Mouse (Mus musculus) adrenal gland, adult 2 months (tissue): ENCODE measurements around the gene Katnbl1. TPM values are rescaled to one million over a fixed set of nuclear protein-coding genes. Genes with fewer than 3 reads are reported as not detected.
"Not testable (repeated sequence)": the region's sequence is repeated elsewhere in the genome, so short reads cannot be mapped to it uniquely, and the experiment has no call there.

Source experiments
- DNase-seq: peaks from one replicate; pipeline ENCODE4 v3.0.0; 2021
- polyA plus RNA-seq: library from polyadenylated mRNA; depleted of rRNA; stranded (reverse); fragments of >200 nt; gene quantifications from 2 replicates; pipeline ENCODE4 v1.2.3, GENCODE M21; 2012
- total RNA-seq, 2 experiments: library from RNA; stranded (reverse); gene quantifications; 2 replicates each; pipeline ENCODE4 v1.2.3; 2021

The Katnbl1 gene
- total and polyA plus RNA-seq, 3 experiments: 0.30 to 10.5 (median 10.4) TPM

DNA sequence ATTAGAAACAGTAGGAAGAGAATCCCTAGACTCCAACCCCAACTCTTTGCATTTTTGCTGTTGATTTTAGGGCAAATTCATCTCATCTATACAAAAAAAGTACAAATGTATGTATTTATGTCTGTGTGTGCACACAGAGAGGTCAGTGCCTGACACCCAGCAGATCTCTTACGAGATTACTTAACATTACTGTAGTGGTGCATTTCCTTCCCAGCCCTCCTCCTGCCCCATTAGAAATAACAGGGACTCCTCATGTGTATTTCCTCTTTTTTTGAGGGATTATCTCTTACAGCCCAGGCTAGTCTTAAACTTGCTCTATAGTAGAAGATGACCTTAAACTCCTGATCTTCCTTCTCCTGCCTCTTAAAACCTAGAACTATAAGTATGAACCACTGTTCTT, 13.7 kb downstream of the Katnbl1 start:
- DNase-seq: no peak

GRCm38 (mm10) chr2:112393958-112394357, 14.9 kb downstream of the Katnbl1 start:
- DNase-seq: no peak

GRCm38 (mm10) chr2:112396649-112397048, 17.6 kb downstream of the Katnbl1 start:
- DNase-seq: no peak

DNA sequence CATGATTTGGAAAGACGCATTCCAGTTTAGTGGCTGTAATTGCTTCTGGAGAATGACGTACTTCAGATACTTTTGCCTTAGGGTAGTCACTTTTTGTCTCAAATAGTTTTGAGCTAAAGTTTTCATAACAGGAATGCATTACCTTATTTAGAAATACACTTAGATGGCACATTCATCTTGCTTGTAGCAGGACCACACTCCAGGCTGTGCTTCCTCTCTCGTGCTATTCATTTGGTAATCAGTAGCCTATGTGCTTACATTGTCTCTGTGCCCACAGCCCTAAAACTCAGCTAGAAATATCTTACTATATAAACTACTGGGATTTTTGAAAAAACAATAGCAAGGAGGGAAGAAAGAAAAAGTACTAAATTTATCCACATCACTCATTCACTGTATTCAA, 28.0 kb downstream of the Katnbl1 start:
- no peak for DNase-seq

- no peak for DNase-seq
These were observed 46.3 kb downstream of the Katnbl1 start for GRCm38 (mm10) chr2:112425308-112425707.

DNA sequence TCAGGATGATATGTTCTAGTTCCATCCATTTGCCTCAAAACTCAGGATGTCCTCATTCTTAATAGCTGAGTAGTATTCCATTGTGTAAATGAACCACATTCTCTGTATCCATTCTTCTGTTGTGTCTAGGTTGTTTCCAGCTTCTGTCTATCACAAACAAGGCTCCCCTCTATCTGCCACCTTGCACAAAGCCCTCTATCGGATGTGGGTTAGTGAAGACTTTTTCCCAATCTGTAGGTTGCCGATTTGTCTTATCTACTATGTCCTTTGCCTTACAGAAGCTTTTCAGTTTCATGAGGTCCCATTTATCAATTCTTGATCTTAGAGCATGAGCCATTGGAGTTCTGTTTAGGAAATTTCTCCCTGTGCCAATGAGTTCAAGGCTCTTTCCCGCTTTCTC, 49.5 kb downstream of the Katnbl1 start:
- DNase-seq: not testable (repeated sequence)

GRCm38 (mm10) chr2:112429665-112430064, 50.7 kb downstream of the Katnbl1 start:
- DNase-seq: no peak

GRCm38 (mm10) chr2:112430403-112430802, 51.4 kb downstream of the Katnbl1 start:
- no peak for DNase-seq

- DNase-seq: no peak
These were observed 53.5 kb downstream of the Katnbl1 start for GRCm38 (mm10) chr2:112432523-112432922.

DNA sequence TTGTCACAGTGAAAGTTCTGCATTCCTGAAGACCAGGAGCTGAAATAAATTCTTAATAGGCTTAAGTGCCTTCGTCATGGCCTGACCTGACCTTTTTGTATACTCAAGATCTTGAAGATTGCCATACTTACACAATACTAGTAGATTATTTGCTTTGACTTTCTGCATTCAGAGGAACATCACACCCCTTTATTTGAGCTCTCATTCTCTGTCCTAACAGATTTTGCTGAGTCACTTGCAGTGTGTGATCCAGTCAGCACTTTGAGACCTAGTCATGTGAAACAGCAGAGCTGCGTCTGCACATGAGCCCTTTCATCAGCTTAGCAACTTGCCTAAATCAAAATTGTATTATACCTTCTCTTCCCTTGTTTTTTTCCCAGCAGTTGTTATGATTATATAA, 54.3 kb downstream of the Katnbl1 start:
- DNase-seq: no peak

- DNase-seq: no peak
These were observed 57.3 kb downstream of the Katnbl1 start for GRCm38 (mm10) chr2:112436292-112436691.

DNA sequence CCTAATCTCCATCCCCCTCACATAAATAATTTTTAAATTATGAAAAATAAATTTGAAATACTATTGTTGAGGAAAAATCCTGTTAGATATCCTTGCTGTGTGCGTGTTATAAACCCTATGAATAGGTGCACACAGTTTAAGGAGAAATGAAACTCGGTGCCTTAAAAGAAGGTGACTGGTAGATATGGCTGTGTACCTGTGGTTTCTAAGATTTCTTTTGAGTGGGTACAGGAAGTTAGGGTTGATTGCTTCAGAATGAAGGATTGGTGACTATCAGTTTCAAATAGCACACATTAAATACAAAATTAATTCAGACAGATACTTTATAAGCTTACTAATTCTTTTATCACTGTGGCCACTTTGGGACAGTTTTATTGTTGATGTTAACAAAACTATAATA, 58.6 kb downstream of the Katnbl1 start:
- DNase-seq: no peak

- no peak for DNase-seq
These were observed 64.5 kb downstream of the Katnbl1 start for GRCm38 (mm10) chr2:112443491-112443890.

DNA sequence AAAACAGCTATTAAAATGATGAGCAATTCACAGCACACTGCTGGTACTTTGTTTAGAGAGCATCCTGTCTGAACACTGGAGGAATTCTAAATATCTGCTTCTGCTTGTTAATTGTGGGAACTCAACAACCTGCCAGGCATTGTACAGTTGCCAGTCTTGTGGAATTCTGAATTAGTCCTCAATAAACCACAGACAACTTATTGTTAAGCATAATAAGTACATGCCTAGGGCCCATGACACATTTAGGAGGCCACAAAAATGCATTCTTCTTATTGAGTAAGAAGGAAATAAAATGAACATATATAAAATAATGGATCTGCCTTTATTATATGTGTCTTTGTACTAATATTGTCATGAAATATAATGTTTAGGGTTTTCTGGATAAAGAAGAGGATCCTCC, 66.5 kb downstream of the Katnbl1 start:
- DNase-seq: no peak

DNA sequence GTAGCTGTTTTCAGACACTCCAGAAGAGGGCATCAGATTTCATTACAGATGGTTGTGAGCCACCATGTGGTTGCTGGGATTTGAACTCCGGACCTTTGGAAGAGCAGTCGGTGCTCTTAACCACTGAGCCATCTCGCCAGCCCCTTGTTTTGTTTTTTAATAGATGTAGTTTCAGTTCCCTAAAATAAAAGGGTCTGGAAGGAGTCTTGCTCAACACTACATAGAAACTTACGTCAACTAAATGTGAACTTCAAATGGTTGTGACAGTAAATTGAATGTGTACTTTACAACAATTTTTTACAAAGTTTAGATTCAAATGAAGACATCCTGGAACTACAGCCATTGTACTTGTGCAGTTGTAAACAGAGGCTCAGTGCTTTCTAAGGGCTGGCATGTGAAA, 69.0 kb downstream of the Katnbl1 start:
- not testable (repeated sequence) for DNase-seq

DNA sequence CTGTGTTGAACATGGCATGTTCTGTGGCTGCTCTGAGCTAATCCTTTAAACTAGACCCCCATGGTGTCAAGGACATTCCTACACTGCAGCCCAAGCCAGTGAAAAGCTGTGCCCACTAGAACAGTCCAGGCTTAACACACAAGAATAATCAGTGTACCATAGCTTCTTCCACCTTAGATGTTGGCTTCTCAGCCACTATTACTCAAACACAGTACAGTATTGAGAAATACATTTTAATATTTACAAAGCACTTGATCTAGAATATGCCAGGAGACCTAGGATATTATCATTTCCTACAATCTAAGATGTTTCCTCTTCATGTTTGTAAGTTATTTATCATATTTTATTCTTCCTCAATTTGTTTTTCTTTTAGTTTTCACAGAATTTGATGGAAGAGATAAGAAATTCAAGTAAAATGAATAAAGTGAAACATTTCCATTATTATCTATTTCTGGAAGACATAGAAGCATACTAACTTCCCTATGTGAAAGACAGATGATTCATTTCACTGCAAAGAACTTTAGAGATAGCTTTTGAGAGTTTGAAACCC, 69.6 kb downstream of the Katnbl1 start:
- DNase-seq: no peak

DNA sequence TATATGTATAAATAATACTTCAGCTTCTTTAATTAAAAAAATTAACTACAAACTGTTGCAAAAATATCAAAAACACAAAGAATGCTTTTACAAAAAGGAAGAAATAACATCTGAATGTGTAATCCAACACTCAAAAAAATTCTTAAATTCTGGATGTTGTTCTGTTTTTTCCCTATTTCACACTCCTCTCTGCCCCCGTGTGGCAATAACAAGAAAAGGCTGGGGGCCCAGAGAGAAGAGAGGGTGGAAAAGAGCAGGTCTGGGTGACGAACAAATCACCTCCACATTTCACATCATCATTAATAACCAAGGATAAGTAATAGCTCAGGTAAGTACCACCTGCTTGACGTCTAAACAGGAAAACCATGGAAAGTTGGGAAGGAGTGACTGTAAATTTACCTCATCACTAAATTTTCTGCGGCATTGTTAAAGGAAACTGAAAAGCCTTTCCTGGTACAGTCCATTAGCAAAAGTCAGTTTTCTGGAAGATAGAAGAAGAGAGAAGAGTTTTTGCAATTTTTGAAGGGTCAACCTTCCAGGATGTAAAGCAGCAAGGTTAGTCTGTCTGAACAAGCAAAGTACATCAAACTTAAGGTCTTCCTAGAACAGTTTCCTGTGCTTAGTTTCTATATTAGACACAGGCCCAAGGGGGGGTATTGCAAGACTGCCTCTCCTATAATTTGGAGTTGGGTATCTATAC, 70.7 kb downstream of the Katnbl1 start:
- DNase-seq: peak; percentile 15

DNA sequence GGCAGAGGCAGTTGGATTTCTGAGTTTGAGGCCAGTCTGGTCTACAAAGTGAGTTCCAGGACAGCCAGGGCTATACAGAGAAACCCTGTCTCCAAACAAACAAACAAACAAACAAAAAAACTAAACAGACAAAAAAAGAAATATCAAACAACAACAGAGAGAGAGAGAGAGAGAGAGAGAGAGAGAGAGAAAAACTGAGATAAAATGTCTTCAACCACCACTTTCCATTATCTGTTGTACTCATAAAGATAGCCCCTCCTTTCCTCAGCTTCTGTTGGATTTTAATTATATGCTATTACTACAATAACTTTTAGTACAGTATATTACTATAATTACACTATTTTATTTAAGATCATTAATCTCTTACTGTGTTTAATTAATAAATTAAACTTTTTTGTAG, 73.5 kb downstream of the Katnbl1 start:
- not testable (repeated sequence) for DNase-seq

DNA sequence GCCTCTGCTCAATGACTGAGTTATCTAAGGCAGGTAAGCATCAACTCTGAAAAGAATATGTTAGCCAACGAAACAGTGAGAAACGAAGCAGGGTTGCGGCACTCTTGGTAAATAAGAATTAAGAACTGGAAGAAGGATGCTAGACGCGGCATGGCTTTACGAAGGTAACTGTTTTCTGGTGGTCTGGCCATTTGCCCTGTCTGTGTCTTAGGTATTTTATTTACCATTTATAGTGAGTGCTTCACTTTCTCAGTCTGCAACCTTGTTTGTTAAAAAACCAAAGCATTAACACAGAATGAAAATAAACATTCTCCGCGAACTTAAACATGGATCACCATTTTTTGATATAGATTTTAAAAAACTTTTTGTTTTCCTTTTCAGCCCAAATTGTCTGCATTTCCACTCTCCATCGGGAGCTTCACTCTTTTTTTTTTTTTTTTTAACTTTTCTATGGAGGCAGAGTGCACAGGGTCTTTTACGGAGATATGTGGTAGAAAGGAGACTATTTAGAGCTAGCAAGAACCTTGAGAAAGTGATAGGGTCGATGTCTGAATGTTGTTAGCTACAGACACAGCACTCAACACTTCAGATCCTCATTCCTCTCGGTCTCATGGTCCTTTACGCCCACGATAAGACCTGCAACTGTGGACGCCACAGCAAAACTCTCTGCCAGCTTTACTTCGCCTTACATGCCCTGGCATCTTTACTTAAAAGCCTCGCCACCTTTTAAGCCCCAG, 75.3 kb downstream of the Katnbl1 start:
- DNase-seq: no peak

DNA sequence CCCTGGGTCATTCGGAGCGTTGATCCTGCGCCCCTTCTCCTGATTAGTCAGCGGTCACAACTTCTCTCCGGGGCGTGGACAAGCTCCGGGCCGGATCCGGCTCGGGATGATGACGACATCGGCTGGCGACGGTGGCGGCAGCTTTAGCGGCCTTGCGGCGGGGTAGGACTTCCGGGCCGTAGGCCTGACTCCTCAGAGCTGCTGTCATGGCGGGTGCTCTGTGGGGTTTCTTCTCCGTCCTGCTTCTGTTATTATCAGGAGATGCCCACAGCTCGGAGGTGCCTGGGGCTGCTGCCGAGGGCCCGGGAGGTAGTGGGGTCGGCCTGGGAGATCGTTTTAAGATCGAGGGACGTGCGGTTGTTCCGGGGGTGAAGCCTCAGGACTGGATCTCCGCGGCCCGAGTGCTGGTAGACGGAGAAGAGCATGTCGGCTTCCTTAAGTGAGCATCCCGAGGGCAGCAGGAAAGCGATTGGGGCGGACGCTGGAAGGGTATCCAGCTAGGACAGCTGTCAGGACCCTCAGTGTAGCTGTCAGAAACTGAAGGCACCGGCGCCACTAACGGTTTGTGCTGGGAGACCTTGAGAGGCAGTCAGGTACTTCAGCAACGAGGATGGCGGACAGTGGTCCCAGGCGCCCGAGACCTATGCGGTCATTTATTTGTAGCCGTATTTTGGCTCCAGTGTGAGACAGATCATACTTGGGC, 76.0 kb downstream of the Katnbl1 start, which contains the start of gene Emc7:
Gene Emc7, plus strand, starts transcription at position 136 of the 703 bp plus-strand sequence.
- DNase-seq: peak; percentile 99

DNA sequence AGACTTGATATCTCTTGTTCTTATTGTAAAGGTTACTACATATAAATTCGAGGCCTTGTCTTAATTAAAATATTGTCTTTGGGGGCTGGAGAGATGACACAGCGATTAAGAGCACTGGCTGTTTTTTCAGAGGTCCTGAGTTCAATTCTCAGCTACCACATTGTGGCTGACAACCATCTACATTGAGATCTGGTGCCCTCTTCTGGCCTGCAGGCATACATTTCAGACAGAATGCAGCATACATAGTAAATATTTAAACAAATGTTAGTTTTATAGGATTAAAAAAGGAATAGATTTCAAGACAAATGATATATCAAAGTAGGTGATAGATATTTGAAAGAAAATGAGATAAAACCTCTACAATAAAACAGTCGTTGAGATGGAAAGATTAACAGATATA, 81.5 kb downstream of the Katnbl1 start:
- DNase-seq: no peak
